Mouse (Mus musculus): ENCODE data around the gene Ttll4. TPM values are rescaled to one million over a fixed set of nuclear protein-coding genes. Genes with fewer than 3 reads are reported as not detected.

The Ttll4 gene
- polyA plus RNA-seq, 1 experiment from 2014 or later, result 18.2 TPM

DNA sequence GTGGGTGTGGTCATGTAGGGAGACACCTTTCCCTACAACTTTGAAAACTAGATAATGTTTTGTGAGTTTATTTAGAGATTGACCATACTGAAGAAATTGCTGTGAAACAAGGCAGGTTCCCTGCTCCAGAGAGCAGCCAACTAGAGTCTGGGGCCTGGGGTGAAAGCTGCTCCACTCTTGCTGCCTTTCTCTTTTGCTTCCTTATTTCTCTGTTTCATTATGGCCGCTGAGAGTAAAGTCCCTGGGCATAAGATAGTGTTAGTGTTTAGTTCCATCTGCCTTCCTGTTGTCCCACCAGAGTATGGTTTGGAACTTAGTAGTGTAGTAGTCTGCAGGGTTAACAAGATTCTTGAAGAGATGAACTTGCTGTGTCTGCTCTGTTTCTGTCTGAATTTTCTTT, 16.3 kb downstream of the Ttll4 start:
- Histone ChIP-seq H3K4me3 (replicated peaks) (no peak overlapping the region), H3K4me1 (replicated peaks) (no peaks in the 10 kb centered on the region), H3K4me2 (replicated peaks) (no peak overlapping the region), H3K27ac (no peak overlapping the region), H3K9me3 (no peaks in the 10 kb centered on the region), H3K9ac (replicated peaks) (no peak overlapping the region), H3K36me3 (peaks cover 53% of the 10 kb centered on the region), H3K27me3 (no peaks in the 10 kb centered on the region)
- 73% methylated on average over 1 of the region's 1 CpGs for WGBS
- no peak for ATAC-seq

DNA sequence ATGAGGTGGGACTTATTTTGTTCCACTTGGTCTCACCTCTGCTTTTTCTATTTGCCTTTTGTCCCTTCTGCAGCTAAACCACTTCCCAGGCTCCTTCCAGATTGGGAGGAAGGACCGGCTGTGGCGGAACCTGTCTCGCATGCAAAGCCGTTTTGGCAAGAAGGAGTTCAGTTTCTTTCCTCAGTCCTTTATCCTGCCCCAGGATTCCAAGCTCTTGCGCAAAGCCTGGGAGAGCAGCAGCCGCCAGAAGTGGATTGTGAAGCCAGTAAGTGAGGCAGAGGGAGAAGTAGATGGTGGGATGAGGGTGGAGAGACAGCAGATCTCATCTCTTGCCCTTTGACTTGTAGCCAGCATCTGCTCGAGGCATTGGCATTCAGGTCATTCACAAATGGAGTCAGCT, 25.6 kb downstream of the Ttll4 start:
- Histone ChIP-seq H3K36me3 (peaks cover 91% of the 10 kb centered on the region), H3K27me3 (no peaks in the 10 kb centered on the region), H3K4me3 (replicated peaks) (no peak overlapping the region), H3K27ac (no peak overlapping the region), H3K4me1 (replicated peaks) (no peaks in the 10 kb centered on the region), H3K4me2 (replicated peaks) (no peak overlapping the region), H3K9me3 (no peaks in the 10 kb centered on the region), H3K9ac (replicated peaks) (no peak overlapping the region)
- no peak for ATAC-seq
- WGBS, result 93% methylated on average over 7 of the region's 7 CpGs

DNA sequence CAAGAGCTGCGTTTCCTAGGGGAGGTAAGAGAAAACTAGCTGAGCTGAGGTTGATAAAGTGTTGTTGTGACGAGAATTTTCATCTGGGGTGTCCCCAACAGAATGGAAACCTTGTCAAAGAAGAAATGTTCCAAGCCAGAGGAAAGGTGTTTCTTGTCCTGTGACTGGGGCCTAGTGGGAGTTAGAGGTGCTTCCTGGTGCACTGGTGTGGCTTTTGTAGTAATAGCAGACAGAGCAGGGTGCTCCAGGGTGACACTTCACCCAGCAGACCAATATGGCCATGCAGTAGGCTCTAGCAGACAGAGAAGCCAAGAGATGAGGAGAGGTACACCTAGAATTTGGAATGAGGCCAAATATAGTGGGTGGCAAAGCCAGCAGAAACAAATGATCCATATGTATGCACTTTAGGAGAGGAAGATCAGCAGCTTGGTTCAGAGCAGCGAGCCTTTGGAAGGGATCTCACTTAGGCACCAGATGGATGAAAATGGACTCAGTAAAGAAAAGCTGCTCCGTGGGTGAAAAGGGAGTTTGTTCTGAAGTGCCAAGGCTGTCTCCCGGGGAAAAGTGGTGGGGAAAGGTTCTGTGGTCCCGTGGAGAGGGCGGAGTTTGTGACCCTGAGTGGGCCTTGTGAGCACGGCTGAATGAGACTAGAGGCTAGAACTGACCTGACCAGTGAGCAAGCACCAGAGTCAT, 32.5 kb downstream of the Ttll4 start:
- no peak for ATAC-seq
- no peak overlapping the region for H3K27ac ChIP-seq
- no peaks in the 10 kb centered on the region for H3K27me3 ChIP-seq
- no peak overlapping the region for H3K4me2 ChIP-seq (replicated peaks)
- no peak overlapping the region for H3K9ac ChIP-seq (replicated peaks)
- H3K4me3 ChIP-seq (replicated peaks), result no peak overlapping the region
- H3K9me3 ChIP-seq, result no peaks in the 10 kb centered on the region
- peaks cover 88% of the 10 kb centered on the region for H3K36me3 ChIP-seq
- no peaks in the 10 kb centered on the region for H3K4me1 ChIP-seq (replicated peaks)
- WGBS, result 92% methylated on average over 8 of the region's 8 CpGs

DNA sequence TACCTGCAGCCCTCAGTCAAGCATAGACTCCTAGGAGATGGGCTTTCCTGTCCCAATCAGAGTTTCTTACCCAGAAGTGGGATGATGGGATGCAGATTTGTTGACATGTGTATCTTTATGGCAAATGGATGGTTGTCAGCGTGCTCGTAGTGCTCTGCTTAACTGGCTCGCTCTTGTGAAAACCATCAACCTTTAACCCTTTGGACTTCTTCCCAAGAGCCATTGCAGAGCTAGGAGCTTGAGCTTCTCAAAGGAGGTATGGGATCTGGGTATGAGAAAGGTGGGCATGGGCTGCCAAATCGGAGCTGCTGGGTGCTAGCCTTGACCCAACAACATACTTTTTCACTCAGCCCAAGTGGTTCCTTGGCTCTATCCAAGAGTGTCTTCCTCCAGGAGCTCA, 34.3 kb downstream of the Ttll4 start:
- H3K4me3 ChIP-seq (replicated peaks), result no peak overlapping the region
- no peak overlapping the region for H3K27ac ChIP-seq
- no peak overlapping the region for H3K4me2 ChIP-seq (replicated peaks)
- ATAC-seq, result no peak
- no peaks in the 10 kb centered on the region for H3K9me3 ChIP-seq
- 97% methylated on average over 4 of the region's 4 CpGs for WGBS
- peaks cover 83% of the 10 kb centered on the region for H3K36me3 ChIP-seq
- no peaks in the 10 kb centered on the region for H3K4me1 ChIP-seq (replicated peaks)
- no peak overlapping the region for H3K9ac ChIP-seq (replicated peaks)
- no peaks in the 10 kb centered on the region for H3K27me3 ChIP-seq

DNA sequence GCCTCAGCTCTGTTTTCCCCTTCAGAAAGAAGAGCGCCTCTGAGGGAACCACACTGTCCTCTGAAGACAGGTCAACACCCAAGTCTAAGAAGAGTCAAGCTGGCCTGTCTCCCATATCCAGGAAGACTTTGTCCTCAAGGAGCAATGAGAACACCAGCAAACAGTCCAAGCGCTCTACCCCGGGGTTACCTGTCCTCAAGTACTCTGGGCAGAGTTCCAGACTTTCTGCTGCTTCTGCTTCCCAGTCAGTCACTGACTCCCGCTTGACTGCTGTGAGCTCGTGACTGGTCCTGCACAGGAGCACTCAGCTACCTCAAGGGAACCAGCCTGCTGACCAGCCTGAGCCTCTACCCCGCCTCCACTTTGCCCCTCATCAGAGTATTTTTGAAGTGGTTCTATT, 35.9 kb downstream of the Ttll4 start:
- Histone ChIP-seq H3K36me3 (peaks cover 79% of the 10 kb centered on the region), H3K9me3 (no peaks in the 10 kb centered on the region), H3K27me3 (no peaks in the 10 kb centered on the region), H3K4me3 (replicated peaks) (no peak overlapping the region), H3K9ac (replicated peaks) (no peak overlapping the region), H3K4me1 (replicated peaks) (no peaks in the 10 kb centered on the region), H3K4me2 (replicated peaks) (no peak overlapping the region), H3K27ac (no peak overlapping the region)
- 96% methylated on average over 6 of the region's 6 CpGs for WGBS
- no peak for ATAC-seq

DNA sequence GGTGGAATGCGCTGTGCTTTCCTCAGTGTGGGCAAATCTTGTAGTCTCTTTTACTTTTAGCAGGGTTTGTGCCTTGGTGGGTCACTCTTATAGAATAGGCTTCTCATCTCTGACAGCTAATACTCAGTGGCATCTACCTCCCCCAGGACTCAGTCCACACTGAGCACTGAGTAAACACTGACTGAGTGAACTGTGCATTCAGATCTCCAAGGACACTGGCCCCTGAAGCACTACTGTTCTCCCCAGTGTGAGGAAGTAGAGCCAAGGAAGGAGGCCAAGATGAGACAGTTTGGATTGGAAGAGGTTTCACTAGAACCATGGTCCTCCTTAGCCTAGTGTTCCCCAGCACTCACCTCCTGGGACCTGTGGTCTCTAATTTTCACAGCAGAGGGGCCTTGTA, 36.8 kb downstream of the Ttll4 start:
- Histone ChIP-seq H3K4me3 (replicated peaks) (no peak overlapping the region), H3K27ac (no peak overlapping the region), H3K27me3 (no peaks in the 10 kb centered on the region), H3K36me3 (peaks cover 77% of the 10 kb centered on the region), H3K4me2 (replicated peaks) (no peak overlapping the region), H3K4me1 (replicated peaks) (no peaks in the 10 kb centered on the region), H3K9ac (replicated peaks) (no peak overlapping the region), H3K9me3 (no peaks in the 10 kb centered on the region)
- whole genome bisulfite sequencing, result 96% methylated on average over 1 of the region's 1 CpGs
- no peak for ATAC-seq

DNA sequence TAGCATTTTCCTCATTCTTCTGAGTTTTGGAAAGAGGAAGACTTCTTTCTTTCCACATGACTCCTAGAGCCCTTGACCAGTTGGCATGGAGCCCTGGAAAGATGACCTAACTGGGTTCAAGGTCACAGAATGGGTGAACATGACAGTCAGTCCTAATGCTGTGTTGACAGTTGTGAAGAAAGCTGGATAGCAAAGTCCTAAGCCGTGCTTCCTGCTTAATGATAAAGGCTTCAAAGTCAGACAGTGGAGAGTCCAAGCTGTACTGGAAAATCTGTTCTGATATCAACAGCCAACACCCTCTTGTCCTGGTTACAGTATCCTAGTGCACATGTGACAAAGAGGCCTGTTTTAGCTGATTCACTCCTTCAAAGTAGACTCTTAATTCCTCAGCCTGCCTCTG, 37.2 kb downstream of the Ttll4 start:
- Histone ChIP-seq H3K36me3 (peaks cover 73% of the 10 kb centered on the region), H3K27me3 (no peaks in the 10 kb centered on the region), H3K4me2 (replicated peaks) (no peak overlapping the region), H3K4me1 (replicated peaks) (no peaks in the 10 kb centered on the region), H3K9me3 (no peaks in the 10 kb centered on the region), H3K27ac (no peak overlapping the region), H3K9ac (replicated peaks) (no peak overlapping the region), H3K4me3 (replicated peaks) (no peak overlapping the region)
- 93% methylated on average over 1 of the region's 1 CpGs for WGBS
- ATAC-seq, result no peak

DNA sequence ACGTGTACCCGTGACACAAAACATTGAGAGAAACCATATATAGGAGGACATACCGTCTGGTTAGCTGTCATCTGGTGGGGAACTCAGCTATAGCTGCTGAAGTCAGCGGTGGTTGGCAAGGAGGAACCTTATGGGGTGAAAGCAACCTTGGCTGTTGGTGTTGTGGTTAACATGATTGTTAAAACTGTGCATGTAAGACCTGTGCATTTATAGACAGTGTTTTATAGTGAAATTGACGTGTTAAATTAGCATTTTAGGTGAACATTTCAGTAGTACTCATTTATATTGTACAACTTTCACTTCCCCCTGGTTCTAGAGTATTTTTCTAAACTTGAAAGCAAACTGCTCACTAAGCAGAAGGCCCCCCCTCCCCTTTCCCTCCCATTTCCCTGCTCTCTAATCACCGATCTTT, 40.6 kb downstream of the Ttll4 start:
- no peaks in the 10 kb centered on the region for H3K27me3 ChIP-seq
- H3K4me3 ChIP-seq (replicated peaks), result no peak overlapping the region
- H3K4me2 ChIP-seq (replicated peaks), result no peak overlapping the region
- H3K9ac ChIP-seq (replicated peaks), result no peak overlapping the region
- H3K9me3 ChIP-seq, result no peaks in the 10 kb centered on the region
- no peak overlapping the region for H3K27ac ChIP-seq
- H3K36me3 ChIP-seq, result peaks cover 42% of the 10 kb centered on the region
- WGBS, result 91% methylated on average over 6 of the region's 6 CpGs
- ATAC-seq, result no peak
- H3K4me1 ChIP-seq (replicated peaks), result no peaks in the 10 kb centered on the region

DNA sequence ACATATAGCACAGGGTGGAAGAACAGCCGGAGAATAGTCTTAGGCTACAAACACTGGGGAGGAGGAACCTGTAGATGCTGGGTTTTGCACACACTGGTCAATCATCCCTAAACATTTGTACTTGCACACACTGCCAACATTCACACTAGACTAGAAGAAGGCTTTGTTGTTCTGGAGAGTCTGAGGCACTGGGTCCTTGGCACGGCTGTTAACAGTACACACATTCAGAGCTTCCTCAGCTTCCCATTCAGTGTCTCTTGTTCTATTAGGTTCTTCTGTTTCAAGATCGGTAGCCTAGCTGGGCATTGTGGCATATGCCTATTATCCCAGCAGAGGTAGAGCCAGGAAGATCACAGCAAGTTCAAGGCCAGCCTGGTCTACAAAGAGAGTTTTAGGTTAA, 42.6 kb downstream of the Ttll4 start:
- peaks cover 22% of the 10 kb centered on the region for H3K36me3 ChIP-seq
- no peaks in the 10 kb centered on the region for H3K9me3 ChIP-seq
- no peaks in the 10 kb centered on the region for H3K27me3 ChIP-seq
- no peak overlapping the region for H3K9ac ChIP-seq (replicated peaks)
- no peak overlapping the region for H3K4me3 ChIP-seq (replicated peaks)
- H3K4me2 ChIP-seq (replicated peaks), result no peak overlapping the region
- H3K4me1 ChIP-seq (replicated peaks), result no peaks in the 10 kb centered on the region
- no peak for ATAC-seq
- 83% methylated on average over 3 of the region's 3 CpGs for WGBS
- no peak overlapping the region for H3K27ac ChIP-seq

DNA sequence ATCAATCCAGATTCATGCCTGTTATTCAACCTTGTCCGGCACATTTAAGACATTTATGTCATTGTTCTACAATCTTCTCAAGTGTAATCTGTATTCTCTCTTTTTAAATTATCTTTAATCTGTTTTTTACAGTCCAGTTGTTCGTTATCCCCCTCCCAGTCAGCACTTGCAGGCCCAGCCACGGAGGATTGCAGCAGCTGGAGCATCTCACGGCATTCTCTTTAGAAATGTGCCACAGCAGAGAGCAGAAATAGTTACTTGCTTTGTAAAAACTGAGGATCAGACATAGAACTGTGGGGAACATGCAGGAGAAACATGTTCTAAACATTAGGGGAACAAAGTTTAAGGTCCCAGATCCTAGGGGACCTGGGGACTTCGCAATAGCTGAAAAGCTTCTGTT, 43.5 kb downstream of the Ttll4 start:
- H3K9me3 ChIP-seq, result no peaks in the 10 kb centered on the region
- no peak overlapping the region for H3K4me2 ChIP-seq (replicated peaks)
- ATAC-seq, result no peak
- no peaks in the 10 kb centered on the region for H3K4me1 ChIP-seq (replicated peaks)
- WGBS, result 86% methylated on average over 5 of the region's 5 CpGs
- H3K9ac ChIP-seq (replicated peaks), result no peak overlapping the region
- H3K27ac ChIP-seq, result no peak overlapping the region
- H3K27me3 ChIP-seq, result no peaks in the 10 kb centered on the region
- H3K36me3 ChIP-seq, result peaks cover 13% of the 10 kb centered on the region
- no peak overlapping the region for H3K4me3 ChIP-seq (replicated peaks)

DNA sequence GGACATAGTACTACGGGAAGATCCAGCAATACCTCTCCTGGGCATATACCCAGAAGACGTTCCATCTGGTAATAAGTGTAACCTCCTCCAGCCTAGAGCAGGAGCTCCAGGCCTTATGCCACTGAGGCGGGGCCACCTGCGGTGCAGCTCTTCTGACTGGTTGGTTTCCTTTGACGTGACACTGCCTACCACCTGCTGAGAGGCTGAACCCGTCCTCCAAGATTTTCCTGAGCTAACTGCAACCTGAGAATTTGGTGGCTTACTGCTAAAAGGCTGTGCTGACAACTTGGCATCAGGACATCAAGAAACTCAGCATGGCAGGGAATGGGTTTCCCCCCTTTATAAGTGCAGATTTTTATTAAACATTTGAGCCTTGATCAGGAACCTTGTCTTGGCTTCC, 48.0 kb downstream of the Ttll4 start:
- Histone ChIP-seq H3K4me2 (replicated peaks) (no peak overlapping the region), H3K4me3 (replicated peaks) (no peak overlapping the region), H3K4me1 (replicated peaks) (peaks cover 13% of the 10 kb centered on the region), H3K36me3 (no peaks in the 10 kb centered on the region), H3K9me3 (no peaks in the 10 kb centered on the region), H3K9ac (replicated peaks) (no peak overlapping the region), H3K27ac (no peak overlapping the region), H3K27me3 (peaks cover 16% of the 10 kb centered on the region)
- no peak for ATAC-seq
- WGBS, result 40% methylated on average over 6 of the region's 6 CpGs

DNA sequence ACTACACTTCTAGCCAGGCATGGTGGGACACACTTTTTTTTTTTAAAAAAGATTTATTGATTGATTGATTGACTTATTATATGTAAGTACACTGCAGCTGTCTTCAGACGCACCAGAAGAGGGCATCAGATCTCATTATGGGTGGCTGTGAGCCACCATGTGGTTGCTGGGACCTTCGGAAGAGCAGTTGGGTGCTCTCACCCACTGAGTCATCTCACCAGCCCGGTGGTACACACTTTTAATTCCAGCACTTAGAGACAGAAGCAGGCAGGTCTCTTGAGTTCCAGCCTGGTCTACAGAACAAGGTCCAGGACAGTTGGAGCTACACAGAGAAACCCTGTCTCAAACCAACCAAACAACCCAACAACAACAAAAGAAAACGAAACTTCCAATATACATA, 50.5 kb downstream of the Ttll4 start:
- Histone ChIP-seq H3K27ac (no peak overlapping the region), H3K27me3 (peaks cover 20% of the 10 kb centered on the region), H3K9ac (replicated peaks) (no peak overlapping the region), H3K9me3 (no peaks in the 10 kb centered on the region), H3K36me3 (no peaks in the 10 kb centered on the region), H3K4me1 (replicated peaks) (peaks cover 13% of the 10 kb centered on the region), H3K4me2 (replicated peaks) (no peak overlapping the region), H3K4me3 (replicated peaks) (no peak overlapping the region)
- whole genome bisulfite sequencing, result 75% methylated on average over 4 of the region's 4 CpGs
- ATAC-seq, result no peak

DNA sequence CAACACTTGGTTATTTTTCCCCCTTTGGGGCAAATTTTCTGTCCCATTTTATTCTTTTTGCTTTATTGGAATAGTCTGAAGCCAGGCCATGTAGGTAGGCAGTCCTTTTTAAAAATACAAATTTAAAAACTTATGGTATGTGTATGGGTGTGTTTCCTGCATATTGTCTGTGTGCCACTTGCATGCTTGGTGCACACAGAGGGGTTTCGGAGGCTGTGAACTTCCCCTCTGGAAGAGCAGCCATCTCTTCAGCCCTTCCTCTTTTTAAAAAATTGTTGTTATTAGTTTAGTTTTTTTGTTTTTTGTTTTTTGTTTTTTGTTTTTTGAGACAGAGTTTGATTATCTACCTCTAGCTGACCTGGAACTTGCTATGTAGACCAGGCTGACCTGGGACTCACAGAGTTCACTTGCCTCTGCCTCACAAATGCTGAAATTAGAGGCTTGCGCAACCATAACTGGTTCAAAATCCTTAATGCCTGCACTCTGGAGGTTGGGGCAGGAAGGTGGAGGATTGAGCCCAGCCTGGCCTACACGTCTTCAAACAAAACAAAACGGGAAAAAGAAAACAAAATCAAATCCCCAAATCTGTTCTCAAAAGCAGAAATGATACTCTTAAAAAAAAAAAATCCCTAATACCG, 51.0 kb downstream of the Ttll4 start:
- ATAC-seq, result no peak
- Histone ChIP-seq H3K36me3 (no peaks in the 10 kb centered on the region), H3K27ac (no peak overlapping the region), H3K27me3 (peaks cover 20% of the 10 kb centered on the region), H3K4me3 (replicated peaks) (peak overlapping the region; percentile 44), H3K4me1 (replicated peaks) (peaks cover 13% of the 10 kb centered on the region), H3K9ac (replicated peaks) (no peak overlapping the region), H3K9me3 (no peaks in the 10 kb centered on the region), H3K4me2 (replicated peaks) (peak overlapping the region; percentile 80)
- WGBS, result 36% methylated on average over 5 of the region's 5 CpGs
